Mouse (Mus musculus) CD4-positive helper T cell, adult 2 months (primary cell): ENCODE data around the gene Fnbp1.

Experiments
- DNase-seq: peaks from one replicate; pipeline ENCODE4 v3.0.0-alpha.2; 2012; ENCODE audit warnings: low read depth, missing footprints, low spot score

The Fnbp1 gene

GRCm38 (mm10) chr2:31099079-31099478, 42.7 kb downstream of the Fnbp1 start:
- no peak for DNase-seq

GRCm38 (mm10) chr2:31098616-31099015, 43.2 kb downstream of the Fnbp1 start:
- no peak for DNase-seq

- DNase-seq: no peak
Measured at GRCm38 (mm10) chr2:31097276-31097675, 44.5 kb downstream of the Fnbp1 start.

GRCm38 (mm10) chr2:31096119-31096518, 45.7 kb downstream of the Fnbp1 start:
- no peak for DNase-seq

GRCm38 (mm10) chr2:31094565-31094964, 47.2 kb downstream of the Fnbp1 start:
- DNase-seq: no peak

- no peak for DNase-seq
Measured at GRCm38 (mm10) chr2:31092939-31093338, 48.9 kb downstream of the Fnbp1 start.

- DNase-seq: no peak
Measured at GRCm38 (mm10) chr2:31091182-31091581, 50.6 kb downstream of the Fnbp1 start.

GRCm38 (mm10) chr2:31089607-31090006, 52.2 kb downstream of the Fnbp1 start:
- DNase-seq: no peak

- peak; percentile 38 for DNase-seq
Measured at GRCm38 (mm10) chr2:31088871-31089270, 52.9 kb downstream of the Fnbp1 start.

- DNase-seq: peak; percentile 54
Measured at GRCm38 (mm10) chr2:31087663-31088661, 53.8 kb downstream of the Fnbp1 start.

GRCm38 (mm10) chr2:31087085-31087484, 54.7 kb downstream of the Fnbp1 start:
- no peak for DNase-seq

GRCm38 (mm10) chr2:31086543-31086942, 55.3 kb downstream of the Fnbp1 start:
- no peak for DNase-seq

- peak; percentile 23 for DNase-seq
Measured at GRCm38 (mm10) chr2:31084169-31084850, 57.5 kb downstream of the Fnbp1 start.

GRCm38 (mm10) chr2:31083372-31083771, 58.4 kb downstream of the Fnbp1 start:
- DNase-seq: no peak

GRCm38 (mm10) chr2:31082639-31083038, 59.2 kb downstream of the Fnbp1 start:
- peak; percentile 88 for DNase-seq

- DNase-seq: peak; percentile 80
Measured at GRCm38 (mm10) chr2:31081349-31081748, 60.5 kb downstream of the Fnbp1 start.

- DNase-seq: no peak
Measured at GRCm38 (mm10) chr2:31079117-31079516, 62.7 kb downstream of the Fnbp1 start.

- no peak for DNase-seq
Measured at GRCm38 (mm10) chr2:31077574-31077973, 64.2 kb downstream of the Fnbp1 start.

- DNase-seq: no peak
Measured at GRCm38 (mm10) chr2:31076351-31077140, 65.3 kb downstream of the Fnbp1 start.

- no peak for DNase-seq
Measured at GRCm38 (mm10) chr2:31075836-31076235, 66.0 kb downstream of the Fnbp1 start.

GRCm38 (mm10) chr2:31075168-31075567, 66.6 kb downstream of the Fnbp1 start:
- DNase-seq: no peak

GRCm38 (mm10) chr2:31069506-31069905, 72.3 kb downstream of the Fnbp1 start:
- no peak for DNase-seq
